Mouse (Mus musculus): ENCODE data around the gene Plk3. TPM values are rescaled to one million over a fixed set of nuclear protein-coding genes. Genes with fewer than 3 reads are reported as not detected.

The Plk3 gene
- total RNA-seq, 2 experiments from 2014 or later: 16.9 to 17.3 TPM

GRCm38 (mm10) chr4:117120445-117121414, 13.0 kb downstream of the Plk3 start:
- peak; percentile 95 for DNase-seq (ENCODE audit: low spot score in 2 of 2)

GRCm38 (mm10) chr4:117120052-117120444, 13.7 kb downstream of the Plk3 start:
- no peak for DNase-seq (ENCODE audit: low spot score in 2 of 2)

- DNase-seq (ENCODE audit: low spot score in 2 of 2): no peak
Observed at GRCm38 (mm10) chr4:117119636-117120035, 14.1 kb downstream of the Plk3 start.

GRCm38 (mm10) chr4:117117931-117118330, 15.8 kb downstream of the Plk3 start:
- DNase-seq (ENCODE audit: low spot score in 2 of 2): no peak

GRCm38 (mm10) chr4:117115592-117115991, 18.2 kb downstream of the Plk3 start:
- DNase-seq (ENCODE audit: low spot score in 2 of 2): no peak

- no peak for DNase-seq (ENCODE audit: low spot score in 2 of 2)
Observed at GRCm38 (mm10) chr4:117113237-117113636, 20.5 kb downstream of the Plk3 start.

- no peak for DNase-seq (ENCODE audit: low spot score in 2 of 2)
Observed at GRCm38 (mm10) chr4:117110985-117111384, 22.8 kb downstream of the Plk3 start.

GRCm38 (mm10) chr4:117110249-117110648, 23.5 kb downstream of the Plk3 start:
- no peak for DNase-seq (ENCODE audit: low spot score in 2 of 2)

GRCm38 (mm10) chr4:117109330-117109729, 24.4 kb downstream of the Plk3 start:
- DNase-seq (ENCODE audit: low spot score in 2 of 2): no peak

GRCm38 (mm10) chr4:117108524-117108849, 25.3 kb downstream of the Plk3 start:
- DNase-seq (ENCODE audit: low spot score in 2 of 2): no peak

GRCm38 (mm10) chr4:117107813-117108523, 25.8 kb downstream of the Plk3 start:
- no peak for DNase-seq (ENCODE audit: low spot score in 2 of 2)

GRCm38 (mm10) chr4:117105127-117105526, 28.6 kb downstream of the Plk3 start:
- DNase-seq (ENCODE audit: low spot score in 2 of 2): no peak

GRCm38 (mm10) chr4:117104672-117105071, 29.1 kb downstream of the Plk3 start:
- DNase-seq (ENCODE audit: low spot score in 2 of 2): no peak

GRCm38 (mm10) chr4:117101218-117101617, 32.5 kb downstream of the Plk3 start:
- no peak for DNase-seq (ENCODE audit: low spot score in 2 of 2)

GRCm38 (mm10) chr4:117100036-117100435, 33.7 kb downstream of the Plk3 start:
- no peak for DNase-seq (ENCODE audit: low spot score in 2 of 2)

- DNase-seq (ENCODE audit: low spot score in 2 of 2): no peak
Observed at GRCm38 (mm10) chr4:117098764-117099036, 35.1 kb downstream of the Plk3 start.

GRCm38 (mm10) chr4:117097969-117098763, 35.6 kb downstream of the Plk3 start:
- DNase-seq (ENCODE audit: low spot score in 2 of 2): no peak

- no peak for DNase-seq (ENCODE audit: low spot score in 2 of 2)
Observed at GRCm38 (mm10) chr4:117096666-117097065, 37.1 kb downstream of the Plk3 start.

- DNase-seq (ENCODE audit: low spot score in 2 of 2): peak; percentile 16 to 26
Observed at GRCm38 (mm10) chr4:117095551-117096452, 38.0 kb downstream of the Plk3 start, which contains the start of gene Ptch2. Gene Ptch2, plus strand, starts transcription at chr4:117096075.

GRCm38 (mm10) chr4:117094626-117095361, 39.0 kb downstream of the Plk3 start:
- DNase-seq (ENCODE audit: low spot score in 2 of 2): no peak

Measured in left cerebral cortex, adult 18-20 months (tissue).